Mouse (Mus musculus) liver, embryonic 14.5 days (tissue): ENCODE data around the gene 1700042G07Rik.

Source experiments
- CTCF ChIP-seq: IDR thresholded peaks from 2 replicates; pipeline ENCODE4 v1.5.1; 2016; ENCODE audit warnings: antibody characterized with exemption, low read depth, control low read depth
- EP300 ChIP-seq: IDR thresholded peaks from 2 replicates; pipeline ENCODE4 v1.6.1; 2016; ENCODE audit warnings: antibody characterized with exemption, low read depth

- TF ChIP-seq EP300 (no peak), CTCF (no peak)
Measured at GRCm38 (mm10) chr4:116143891-116144717, 29.1 kb upstream of the 1700042G07Rik start.
